Mouse (Mus musculus): Measurements from ENCODE around the gene Dpf3. TPM values are rescaled to one million over a fixed set of nuclear protein-coding genes. Genes with fewer than 3 reads are reported as not detected.
A peak's percentile ranks its signal among the peaks of the same experiment; 100 is the strongest.

Gene Dpf3
- polyA plus RNA-seq, 1 experiment from 2014 or later, result 23.5 TPM

- ATAC-seq (ENCODE audit: low FRiP score) (no peak), DNase-seq (ENCODE audit: low spot score) (peak; percentile 54)
- Histone ChIP-seq H3K4me1 (replicated peaks; ENCODE audit: control insufficient read depth, insufficient read depth, low read length) (0 out of 2 replicates have a peak, but pooled peaks cover 5% of the 10 kb centered on the region), H3K27ac (ENCODE audit: low read depth, low read length) (no peak overlapping the region), H3K9me3 (ENCODE audit: control insufficient read depth, low read length) (no peaks in the 10 kb centered on the region), H3K36me3 (ENCODE audit: control insufficient read depth, insufficient read depth, low read length) (no peaks in the 10 kb centered on the region), H3K4me3 (ENCODE audit: low read depth, low read length) (peak overlapping the region; percentile 73), H3K27me3 (ENCODE audit: control insufficient read depth, insufficient read depth, low read length) (no peaks in the 10 kb centered on the region; the same call in 1 of the 2 replicates), H3K9ac (ENCODE audit: low read depth, low read length) (peak overlapping the region; percentile 31), H3K4me2 (replicated peaks; ENCODE audit: low read depth, low read length) (peak overlapping the region; percentile 99)
- WGBS, result under 1% methylated on average over 24 of the region's 24 CpGs
Measured at GRCm38 (mm10) chr12:83484855-83485745, 2.4 kb downstream of the Dpf3 start.

GRCm38 (mm10) chr12:83483653-83484052 lies 3.9 kb downstream of the Dpf3 start:
- Histone ChIP-seq H3K4me1 (replicated peaks; ENCODE audit: control insufficient read depth, insufficient read depth, low read length) (0 out of 2 replicates have a peak, but pooled peaks cover 5% of the 10 kb centered on the region), H3K27ac (ENCODE audit: low read depth, low read length) (no peak overlapping the region), H3K9ac (ENCODE audit: low read depth, low read length) (no peak overlapping the region), H3K36me3 (ENCODE audit: control insufficient read depth, insufficient read depth, low read length) (no peaks in the 10 kb centered on the region), H3K27me3 (ENCODE audit: control insufficient read depth, insufficient read depth, low read length) (no peaks in the 10 kb centered on the region; the same call in 1 of the 2 replicates), H3K9me3 (ENCODE audit: control insufficient read depth, low read length) (no peaks in the 10 kb centered on the region), H3K4me3 (ENCODE audit: low read depth, low read length) (no peak overlapping the region), H3K4me2 (replicated peaks; ENCODE audit: low read depth, low read length) (no peak overlapping the region)
- ATAC-seq (ENCODE audit: low FRiP score) (no peak), DNase-seq (ENCODE audit: low spot score) (no peak)
- 74% methylated on average over 5 of the region's 5 CpGs for WGBS

DNA sequence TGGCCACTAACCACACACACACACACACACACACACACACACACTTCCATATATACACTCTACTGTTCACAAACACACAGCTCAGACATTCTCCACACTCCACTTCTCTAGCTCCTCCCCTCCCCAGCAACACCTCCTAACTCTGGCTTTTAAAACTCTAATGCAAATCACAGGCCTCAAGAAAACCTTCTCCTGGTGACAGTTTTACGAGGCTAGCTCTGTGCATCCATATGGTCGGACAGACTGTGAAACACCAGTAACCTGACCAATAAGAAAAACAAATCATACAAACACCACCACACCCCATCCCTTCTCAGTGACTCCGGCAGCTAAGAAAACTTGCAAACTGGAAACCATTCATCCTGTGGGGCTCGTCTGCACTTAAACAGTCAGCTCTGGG lies 6.1 kb downstream of the Dpf3 start:
- no peaks in the 10 kb centered on the region; the same call in 1 of the 2 replicates for H3K27me3 ChIP-seq (ENCODE audit: control insufficient read depth, insufficient read depth, low read length)
- H3K4me2 ChIP-seq (replicated peaks; ENCODE audit: low read depth, low read length), result no peak overlapping the region
- WGBS, result 62% methylated on average over 4 of the region's 4 CpGs
- 0 out of 2 replicates have a peak, but pooled peaks cover 3% of the 10 kb centered on the region for H3K4me1 ChIP-seq (replicated peaks; ENCODE audit: control insufficient read depth, insufficient read depth, low read length)
- H3K4me3 ChIP-seq (ENCODE audit: low read depth, low read length), result no peak overlapping the region
- DNase-seq (ENCODE audit: low spot score) (no peak), ATAC-seq (ENCODE audit: low FRiP score) (no peak)
- no peaks in the 10 kb centered on the region for H3K9me3 ChIP-seq (ENCODE audit: control insufficient read depth, low read length)
- H3K27ac ChIP-seq (ENCODE audit: low read depth, low read length), result no peak overlapping the region
- no peak overlapping the region for H3K9ac ChIP-seq (ENCODE audit: low read depth, low read length)
- no peaks in the 10 kb centered on the region for H3K36me3 ChIP-seq (ENCODE audit: control insufficient read depth, insufficient read depth, low read length)

DNA sequence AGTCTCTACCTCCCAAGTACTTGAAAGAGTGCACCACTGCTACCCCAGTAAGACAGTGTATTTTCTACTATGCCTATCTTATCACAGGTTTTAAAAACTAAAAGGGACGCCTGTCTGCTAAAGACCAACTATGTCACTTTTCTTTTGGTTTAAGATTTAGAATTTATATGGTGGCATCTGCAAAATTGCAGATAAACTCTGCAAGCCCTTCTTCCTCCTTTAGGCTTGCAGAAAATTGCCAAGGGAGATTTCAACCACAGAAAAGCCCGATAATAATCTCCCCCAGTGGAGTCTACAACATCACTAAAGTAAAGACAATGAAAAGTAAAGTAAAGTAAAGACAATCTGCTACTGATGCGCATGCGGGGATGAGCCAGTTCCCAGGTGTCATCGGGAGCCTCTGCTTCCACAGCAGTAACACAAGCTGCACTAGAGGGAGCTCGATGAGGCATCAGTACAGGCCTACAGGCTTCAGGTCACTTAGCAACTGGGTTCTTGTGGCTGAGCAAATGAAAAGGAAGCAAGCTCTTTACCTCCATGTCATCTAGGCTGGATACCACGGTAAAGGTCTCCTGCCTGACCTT lies 7.6 kb downstream of the Dpf3 start:
- H3K9me3 ChIP-seq (ENCODE audit: control insufficient read depth, low read length), result no peaks in the 10 kb centered on the region
- ATAC-seq (ENCODE audit: low FRiP score), result no peak
- WGBS, result 78% methylated on average over 7 of the region's 7 CpGs

DNA sequence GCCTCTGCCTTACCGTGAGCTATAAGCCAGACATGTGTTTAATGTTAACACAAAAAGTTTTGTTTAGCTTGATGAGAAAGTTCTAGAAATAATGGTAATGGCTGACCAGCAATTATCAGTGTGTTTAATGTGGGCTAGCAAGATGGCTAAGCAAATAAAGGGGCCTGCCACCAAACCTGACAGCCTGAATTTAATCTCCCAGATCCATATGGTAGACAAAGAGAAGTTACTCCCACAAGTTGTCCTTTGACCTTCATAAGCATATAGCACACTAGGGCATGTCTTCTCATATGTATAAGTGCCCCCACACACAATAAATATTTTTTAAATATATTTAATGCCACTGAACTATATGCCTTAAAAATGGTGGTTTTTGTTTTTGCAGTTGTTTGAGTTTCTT lies 8.4 kb downstream of the Dpf3 start:
- WGBS, result 85% methylated on average over 1 of the region's 1 CpGs
- H3K27ac ChIP-seq (ENCODE audit: low read depth, low read length), result no peak overlapping the region
- H3K4me1 ChIP-seq (replicated peaks; ENCODE audit: control insufficient read depth, insufficient read depth, low read length), result no peaks in the 10 kb centered on the region
- no peaks in the 10 kb centered on the region; the same call in 1 of the 2 replicates for H3K27me3 ChIP-seq (ENCODE audit: control insufficient read depth, insufficient read depth, low read length)
- H3K9me3 ChIP-seq (ENCODE audit: control insufficient read depth, low read length), result no peaks in the 10 kb centered on the region
- no peak overlapping the region for H3K4me3 ChIP-seq (ENCODE audit: low read depth, low read length)
- ATAC-seq (ENCODE audit: low FRiP score) (no peak), DNase-seq (ENCODE audit: low spot score) (no peak)
- no peak overlapping the region for H3K4me2 ChIP-seq (replicated peaks; ENCODE audit: low read depth, low read length)
- H3K36me3 ChIP-seq (ENCODE audit: control insufficient read depth, insufficient read depth, low read length), result no peaks in the 10 kb centered on the region
- H3K9ac ChIP-seq (ENCODE audit: low read depth, low read length), result no peak overlapping the region

More for the DNA sequence above, 7.6 kb downstream of the Dpf3 start:
- Histone ChIP-seq H3K4me1 (replicated peaks; ENCODE audit: control insufficient read depth, insufficient read depth, low read length) (no peaks in the 10 kb centered on the region), H3K4me2 (replicated peaks; ENCODE audit: low read depth, low read length) (no peak overlapping the region), H3K27me3 (ENCODE audit: control insufficient read depth, insufficient read depth, low read length) (no peaks in the 10 kb centered on the region; the same call in 1 of the 2 replicates), H3K4me3 (ENCODE audit: low read depth, low read length) (no peak overlapping the region), H3K36me3 (ENCODE audit: control insufficient read depth, insufficient read depth, low read length) (no peaks in the 10 kb centered on the region), H3K27ac (ENCODE audit: low read depth, low read length) (no peak overlapping the region), H3K9ac (ENCODE audit: low read depth, low read length) (no peak overlapping the region)
- DNase-seq (ENCODE audit: low spot score), result no peak

- H3K4me1 ChIP-seq (replicated peaks; ENCODE audit: control insufficient read depth, insufficient read depth, low read length), result no peaks in the 10 kb centered on the region
- no peak overlapping the region for H3K9ac ChIP-seq (ENCODE audit: low read depth, low read length)
- H3K9me3 ChIP-seq (ENCODE audit: control insufficient read depth, low read length), result no peaks in the 10 kb centered on the region
- H3K4me3 ChIP-seq (ENCODE audit: low read depth, low read length), result no peak overlapping the region
- H3K36me3 ChIP-seq (ENCODE audit: control insufficient read depth, insufficient read depth, low read length), result no peaks in the 10 kb centered on the region
- ATAC-seq (ENCODE audit: low FRiP score) (peak; percentile 69), DNase-seq (ENCODE audit: low spot score) (peak; percentile 31)
- WGBS, result 61% methylated on average over 10 of the region's 10 CpGs
- H3K4me2 ChIP-seq (replicated peaks; ENCODE audit: low read depth, low read length), result no peak overlapping the region
- H3K27ac ChIP-seq (ENCODE audit: low read depth, low read length), result no peak overlapping the region
- H3K27me3 ChIP-seq (ENCODE audit: control insufficient read depth, insufficient read depth, low read length), result no peaks in the 10 kb centered on the region
Measured at GRCm38 (mm10) chr12:83476277-83476676, 11.2 kb downstream of the Dpf3 start.

- no peak overlapping the region for H3K9ac ChIP-seq (ENCODE audit: low read depth, low read length)
- no peaks in the 10 kb centered on the region for H3K27me3 ChIP-seq (ENCODE audit: control insufficient read depth, insufficient read depth, low read length)
- ATAC-seq (ENCODE audit: low FRiP score) (no peak), DNase-seq (ENCODE audit: low spot score) (no peak)
- WGBS, result 51% methylated on average over 6 of the region's 6 CpGs
- H3K36me3 ChIP-seq (ENCODE audit: control insufficient read depth, insufficient read depth, low read length), result no peaks in the 10 kb centered on the region
- H3K27ac ChIP-seq (ENCODE audit: low read depth, low read length), result no peak overlapping the region
- no peaks in the 10 kb centered on the region for H3K9me3 ChIP-seq (ENCODE audit: control insufficient read depth, low read length)
- H3K4me3 ChIP-seq (ENCODE audit: low read depth, low read length), result no peak overlapping the region
- no peaks in the 10 kb centered on the region for H3K4me1 ChIP-seq (replicated peaks; ENCODE audit: control insufficient read depth, insufficient read depth, low read length)
- H3K4me2 ChIP-seq (replicated peaks; ENCODE audit: low read depth, low read length), result no peak overlapping the region
Measured at GRCm38 (mm10) chr12:83475419-83475818, 12.1 kb downstream of the Dpf3 start.

- no peak overlapping the region for H3K27ac ChIP-seq (ENCODE audit: low read depth, low read length)
- no peak for ATAC-seq (ENCODE audit: low FRiP score)
Measured at GRCm38 (mm10) chr12:83473987-83474600, 13.4 kb downstream of the Dpf3 start.

More at GRCm38 (mm10) chr12:83473987-83474600, 13.4 kb downstream of the Dpf3 start:
- H3K9me3 ChIP-seq (ENCODE audit: control insufficient read depth, low read length), result no peaks in the 10 kb centered on the region
- H3K4me2 ChIP-seq (replicated peaks; ENCODE audit: low read depth, low read length), result no peak overlapping the region
- 35% methylated on average over 5 of the region's 5 CpGs for WGBS
- H3K36me3 ChIP-seq (ENCODE audit: control insufficient read depth, insufficient read depth, low read length), result no peaks in the 10 kb centered on the region
- DNase-seq (ENCODE audit: low spot score), result no peak
- no peak overlapping the region for H3K4me3 ChIP-seq (ENCODE audit: low read depth, low read length)
- H3K4me1 ChIP-seq (replicated peaks; ENCODE audit: control insufficient read depth, insufficient read depth, low read length), result no peaks in the 10 kb centered on the region
- no peaks in the 10 kb centered on the region for H3K27me3 ChIP-seq (ENCODE audit: control insufficient read depth, insufficient read depth, low read length)
- H3K9ac ChIP-seq (ENCODE audit: low read depth, low read length), result no peak overlapping the region

All from hindbrain, embryonic 11.5 days (tissue).